Mouse (Mus musculus) MEL-GATA-1-ER (cell line): ENCODE results near the gene Lpgat1.

Experiments
- DNase-seq: peaks from one replicate; pipeline ENCODE4 v3.0.0-alpha.2; 2012; ENCODE audit warnings: low read depth; ENCODE audit errors: extremely low read depth

Gene Lpgat1

GRCm38 (mm10) chr1:191733822-191734221 is 16.2 kb downstream of the Lpgat1 start:
- DNase-seq, result no peak

DNA sequence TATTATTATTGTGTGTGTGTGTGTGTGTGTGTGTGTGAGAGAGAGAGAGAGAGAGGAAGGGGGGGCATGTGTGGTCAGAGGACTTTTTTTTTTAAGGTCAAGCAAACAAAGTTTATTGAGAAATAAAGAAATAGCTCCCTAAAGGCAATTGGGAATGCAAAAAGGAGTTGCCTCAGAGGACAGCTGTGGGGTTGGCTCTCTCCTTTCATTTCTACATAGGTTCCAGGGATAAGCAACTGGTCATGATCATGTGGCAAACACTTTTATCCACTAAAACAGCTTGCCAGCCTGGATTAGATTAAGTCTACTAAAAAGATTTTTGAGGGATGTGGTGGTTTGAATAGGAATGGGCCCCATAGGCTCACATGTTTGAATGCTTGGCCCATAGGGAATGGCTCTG is 18.8 kb downstream of the Lpgat1 start:
- DNase-seq, result no peak

DNA sequence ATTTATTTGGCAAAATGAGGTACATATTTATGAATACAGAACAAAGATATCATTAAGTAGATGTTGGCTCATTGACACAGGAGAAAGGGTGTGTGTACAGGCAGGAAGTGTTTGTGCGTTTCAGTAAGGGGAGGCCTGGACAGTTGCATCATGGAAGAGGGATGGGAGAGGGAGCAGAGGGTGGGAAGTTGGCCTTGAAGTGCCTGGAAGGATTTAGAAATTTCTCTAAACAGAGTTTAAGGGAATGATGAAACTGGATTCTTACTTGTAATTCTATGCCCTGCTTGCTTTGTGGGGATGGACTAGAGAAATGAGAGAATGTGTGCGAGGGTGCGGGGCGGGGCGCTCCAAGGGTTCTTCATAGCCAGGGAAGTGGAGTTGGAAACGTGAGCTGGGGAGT is 20.2 kb downstream of the Lpgat1 start:
- DNase-seq, result no peak

- DNase-seq, result no peak
Observed at GRCm38 (mm10) chr1:191738726-191739125, 21.1 kb downstream of the Lpgat1 start.

GRCm38 (mm10) chr1:191740587-191741361 is 23.1 kb downstream of the Lpgat1 start:
- DNase-seq, result no peak

DNA sequence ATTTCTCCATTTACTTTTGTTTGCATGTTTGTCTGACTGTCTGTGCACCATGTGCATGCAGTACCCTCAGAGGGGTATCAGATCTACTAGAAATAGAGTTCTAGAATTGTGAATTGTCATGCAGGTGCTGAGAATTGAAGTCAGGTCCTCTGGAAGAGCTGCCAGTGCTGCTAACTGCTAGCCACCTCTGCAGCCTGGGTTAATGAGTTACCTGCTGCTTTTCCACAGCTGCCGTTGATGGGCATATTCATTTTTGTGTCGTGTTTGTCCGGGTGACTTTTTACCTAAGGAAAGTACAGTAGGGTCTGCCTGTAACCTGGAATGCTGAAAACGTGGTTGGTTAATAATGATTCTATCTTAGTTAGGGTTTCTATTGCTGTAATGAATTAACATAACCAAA is 24.0 kb downstream of the Lpgat1 start:
- no peak for DNase-seq

- DNase-seq, result no peak
Observed at GRCm38 (mm10) chr1:191748431-191748830, 30.8 kb downstream of the Lpgat1 start.

DNA sequence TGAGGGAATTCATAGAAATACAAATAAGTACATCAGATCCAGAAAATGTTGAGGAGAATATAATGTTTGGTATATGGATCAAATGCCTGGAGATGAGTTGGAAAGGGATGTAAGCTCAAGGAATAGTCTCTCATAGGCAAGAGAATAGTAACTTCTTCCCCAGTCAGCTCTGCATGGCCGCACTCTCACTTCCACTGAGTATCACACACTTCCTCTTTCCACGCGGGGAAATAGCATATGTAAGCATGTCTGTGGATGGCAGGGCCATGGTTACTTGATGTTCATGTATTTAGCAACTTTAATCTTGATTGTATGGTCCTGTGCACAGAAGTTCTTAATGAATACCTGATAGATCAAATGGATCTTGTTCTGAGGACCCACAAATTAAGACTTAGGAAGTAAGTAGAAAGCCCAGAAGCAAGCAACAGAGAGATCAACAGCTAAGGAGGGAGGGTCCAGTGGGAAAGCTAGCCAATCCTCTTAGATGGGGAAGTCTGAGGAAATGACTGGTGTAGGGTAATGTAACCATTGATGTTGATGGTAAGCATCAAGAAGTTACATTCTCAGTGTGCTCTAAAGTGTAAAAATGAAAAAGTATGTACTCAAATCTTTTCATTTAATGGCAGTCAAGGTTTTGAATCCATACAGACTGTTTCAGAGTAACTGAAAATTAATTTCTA is 39.0 kb downstream of the Lpgat1 start:
- no peak for DNase-seq

GRCm38 (mm10) chr1:191774106-191774505 is 56.5 kb downstream of the Lpgat1 start:
- DNase-seq, result no peak

GRCm38 (mm10) chr1:191775116-191775515 is 57.5 kb downstream of the Lpgat1 start:
- DNase-seq, result no peak

GRCm38 (mm10) chr1:191777521-191777920 is 59.9 kb downstream of the Lpgat1 start:
- no peak for DNase-seq

DNA sequence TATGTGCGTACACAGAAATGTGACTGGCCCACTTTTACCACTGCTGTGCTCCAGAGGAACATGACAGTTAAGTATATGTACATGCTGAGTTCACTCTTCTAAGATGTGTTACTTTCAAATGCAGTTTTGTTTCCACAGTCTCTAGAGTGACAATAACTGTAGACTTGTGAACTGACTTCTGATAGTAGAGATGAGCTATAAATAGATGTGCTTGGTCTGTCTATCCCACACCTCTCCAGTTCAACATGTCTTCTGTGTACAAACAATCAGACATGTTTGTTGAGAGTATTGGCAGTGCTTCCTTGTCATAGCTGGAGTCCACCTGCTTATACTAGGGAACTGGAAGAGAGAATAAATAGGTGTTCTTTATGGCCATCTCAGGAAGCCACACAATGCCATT is 62.8 kb downstream of the Lpgat1 start:
- DNase-seq, result no peak

DNA sequence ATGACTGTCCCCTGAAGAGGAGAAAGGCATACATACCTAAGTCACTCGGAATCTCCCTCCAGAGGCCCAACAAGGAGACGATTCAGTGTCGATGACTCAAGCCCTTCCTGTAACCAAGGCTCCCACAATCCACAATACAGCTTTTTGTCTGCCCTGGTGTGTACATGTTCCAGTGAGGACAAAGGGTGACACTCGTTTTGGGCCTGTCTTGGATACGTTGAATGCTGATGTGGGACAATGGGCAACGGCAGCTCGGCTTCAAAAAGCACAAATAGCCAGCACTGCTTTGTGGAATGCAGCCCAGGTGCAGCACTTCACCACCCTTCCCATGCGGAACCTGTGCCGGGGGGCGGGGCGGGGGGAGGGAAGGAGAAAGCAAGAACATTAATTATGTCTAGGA is 67.5 kb downstream of the Lpgat1 start:
- no peak for DNase-seq

GRCm38 (mm10) chr1:191786255-191786654 is 68.6 kb downstream of the Lpgat1 start:
- no peak for DNase-seq

DNA sequence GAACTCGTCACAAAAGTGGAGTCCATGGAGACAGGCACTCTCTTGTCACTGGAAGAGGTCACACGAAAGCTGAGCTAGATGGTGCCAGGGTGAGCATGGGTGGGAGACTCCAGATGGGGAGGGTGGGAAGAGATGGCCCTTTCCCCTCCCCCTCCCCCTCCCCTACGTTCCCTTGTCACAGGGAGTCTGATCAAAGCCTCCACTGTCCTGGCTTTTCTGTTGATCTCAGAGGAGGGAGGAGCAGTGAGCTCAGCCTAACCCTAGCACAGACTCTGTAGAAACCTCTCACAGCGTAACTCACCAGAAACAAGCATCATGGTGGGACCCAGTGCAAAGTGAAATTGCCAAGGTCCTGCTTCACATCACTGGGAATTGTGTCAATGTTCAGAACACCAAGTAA is 69.7 kb downstream of the Lpgat1 start:
- DNase-seq, result no peak

GRCm38 (mm10) chr1:191792991-191793390 is 75.4 kb downstream of the Lpgat1 start:
- DNase-seq, result no peak

DNA sequence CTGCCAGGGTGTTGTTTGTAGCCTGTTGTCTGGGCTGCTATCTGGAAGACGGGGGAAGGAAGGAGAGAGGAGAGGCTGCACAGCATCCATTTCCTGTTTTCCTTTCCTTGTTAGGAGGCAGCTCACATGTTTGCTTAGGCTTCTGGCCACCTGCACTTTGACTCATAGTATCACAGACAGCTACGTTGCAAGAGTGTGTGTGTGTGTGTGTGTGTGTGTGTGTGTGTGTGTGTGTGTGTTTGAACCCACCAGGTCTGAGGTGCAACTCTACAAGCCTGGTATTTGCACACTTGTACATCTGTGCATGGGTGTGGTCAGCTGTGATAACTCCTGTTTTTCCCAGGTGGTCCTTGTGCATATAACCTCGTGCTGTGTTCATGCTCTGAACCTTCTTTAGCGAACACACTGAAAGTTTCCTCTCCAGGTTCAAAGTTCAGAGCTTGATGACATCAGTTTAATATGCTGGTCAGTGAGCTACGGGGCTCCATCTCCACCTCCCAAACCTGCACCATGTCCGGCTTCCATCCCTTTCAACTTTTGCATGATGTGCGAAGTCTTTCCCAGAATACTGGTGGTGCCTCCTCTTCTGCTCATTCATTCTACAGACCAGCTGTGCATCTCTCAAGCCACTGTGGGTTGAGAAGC is 76.4 kb downstream of the Lpgat1 start:
- no peak for DNase-seq

GRCm38 (mm10) chr1:191796238-191796896 is 78.7 kb downstream of the Lpgat1 start:
- DNase-seq, result no peak

- no peak for DNase-seq
Observed at GRCm38 (mm10) chr1:191802093-191802819, 84.6 kb downstream of the Lpgat1 start.

GRCm38 (mm10) chr1:191802820-191803655 is 85.4 kb downstream of the Lpgat1 start:
- DNase-seq, result no peak
